Mouse (Mus musculus) NIH3T3 (cell line): ENCODE data around the gene Sestd1.
A peak's percentile ranks its signal among the peaks of the same experiment; 100 is the strongest.

Experiments
- DNase-seq: peaks from one replicate; pipeline ENCODE4 v3.0.0-alpha.2; 2012; ENCODE audit warnings: low read depth

The Sestd1 gene

GRCm38 (mm10) chr2:77280512-77281409 lies at the start of gene Sestd1:
TSS of gene Sestd1 (minus strand) at chr2:77280592.
- DNase-seq, result peak; percentile 83

- DNase-seq, result no peak
Measured at GRCm38 (mm10) chr2:77327246-77327645, 46.9 kb upstream of the Sestd1 start.

GRCm38 (mm10) chr2:77323739-77324138 lies 43.3 kb upstream of the Sestd1 start:
- DNase-seq, result no peak

- no peak for DNase-seq
Measured at GRCm38 (mm10) chr2:77323156-77323555, 42.8 kb upstream of the Sestd1 start.

GRCm38 (mm10) chr2:77319196-77319595 lies 38.8 kb upstream of the Sestd1 start:
- no peak for DNase-seq

- peak; percentile 53 for DNase-seq
Measured at GRCm38 (mm10) chr2:77316961-77317360, 36.6 kb upstream of the Sestd1 start.

- DNase-seq, result no peak
Measured at GRCm38 (mm10) chr2:77313846-77314245, 33.5 kb upstream of the Sestd1 start.

- DNase-seq, result no peak
Measured at GRCm38 (mm10) chr2:77312616-77313015, 32.2 kb upstream of the Sestd1 start.

GRCm38 (mm10) chr2:77309313-77309712 lies 28.9 kb upstream of the Sestd1 start:
- peak; percentile 69 for DNase-seq

- no peak for DNase-seq
Measured at GRCm38 (mm10) chr2:77304494-77304893, 24.1 kb upstream of the Sestd1 start.

GRCm38 (mm10) chr2:77303716-77304115 lies 23.3 kb upstream of the Sestd1 start:
- DNase-seq, result no peak

- DNase-seq, result no peak
Measured at GRCm38 (mm10) chr2:77302655-77303348, 22.4 kb upstream of the Sestd1 start.

- DNase-seq, result no peak
Measured at GRCm38 (mm10) chr2:77301687-77302389, 21.4 kb upstream of the Sestd1 start.

GRCm38 (mm10) chr2:77289701-77290100 lies 9.3 kb upstream of the Sestd1 start:
- DNase-seq, result no peak

GRCm38 (mm10) chr2:77286755-77287154 lies 6.4 kb upstream of the Sestd1 start:
- peak; percentile 37 for DNase-seq

GRCm38 (mm10) chr2:77284281-77284899 lies 4.0 kb upstream of the Sestd1 start:
- peak; percentile 82 for DNase-seq

GRCm38 (mm10) chr2:77279861-77280511 lies 406 bp downstream of the Sestd1 start:
- no peak for DNase-seq

- DNase-seq, result no peak
Measured at GRCm38 (mm10) chr2:77277272-77277671, 3.1 kb downstream of the Sestd1 start.

GRCm38 (mm10) chr2:77275851-77276250 lies 4.5 kb downstream of the Sestd1 start:
- no peak for DNase-seq

GRCm38 (mm10) chr2:77274976-77275641 lies 5.3 kb downstream of the Sestd1 start:
- DNase-seq, result no peak

GRCm38 (mm10) chr2:77272953-77273352 lies 7.4 kb downstream of the Sestd1 start:
- no peak for DNase-seq
